Mouse (Mus musculus) c-Kit-positive CD71-negative TER-119-negative erythroid progenitor cells, embryonic 14.5 days (primary cell): ENCODE measurements around the gene Washc1.
"Not testable (repeated sequence)": the region's sequence is repeated elsewhere in the genome, so short reads cannot be mapped to it uniquely, and the experiment has no call there.

Experiments
- DNase-seq: peaks from one replicate; pipeline ENCODE4 v3.0.0-alpha.2; 2013; ENCODE audit warnings: low read depth

The Washc1 gene

DNA sequence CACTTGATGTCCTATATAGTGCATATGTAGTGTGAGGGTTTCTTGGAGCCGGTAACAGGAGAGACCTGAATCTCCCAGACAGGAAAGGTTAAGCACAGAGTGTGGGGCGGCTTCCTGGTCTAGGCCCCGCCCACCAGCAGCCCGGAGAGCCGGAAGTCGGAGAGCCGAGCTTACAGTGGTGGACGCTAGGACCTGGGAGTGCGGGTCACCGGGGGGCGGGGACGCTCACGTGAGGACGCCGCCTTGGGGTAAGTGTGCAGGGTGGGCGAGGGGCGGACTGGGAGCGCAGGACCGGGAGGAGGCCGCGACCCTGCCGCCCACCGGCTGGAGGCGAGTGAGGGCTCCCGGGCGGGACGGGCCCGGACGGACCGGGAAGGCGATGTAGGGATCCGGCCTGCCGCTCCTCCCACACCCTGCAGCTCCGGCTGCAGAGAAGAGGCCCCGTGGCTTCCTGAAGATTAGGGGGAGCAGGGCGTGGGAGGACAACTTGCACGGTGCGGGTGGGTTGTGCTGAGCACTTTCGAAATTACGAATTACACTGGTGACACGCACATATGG is at the start of gene Washc1:
Washc1 (plus strand) TSS at position 144 of the 558 bp plus-strand sequence.
- DNase-seq: peak; percentile 87

DNA sequence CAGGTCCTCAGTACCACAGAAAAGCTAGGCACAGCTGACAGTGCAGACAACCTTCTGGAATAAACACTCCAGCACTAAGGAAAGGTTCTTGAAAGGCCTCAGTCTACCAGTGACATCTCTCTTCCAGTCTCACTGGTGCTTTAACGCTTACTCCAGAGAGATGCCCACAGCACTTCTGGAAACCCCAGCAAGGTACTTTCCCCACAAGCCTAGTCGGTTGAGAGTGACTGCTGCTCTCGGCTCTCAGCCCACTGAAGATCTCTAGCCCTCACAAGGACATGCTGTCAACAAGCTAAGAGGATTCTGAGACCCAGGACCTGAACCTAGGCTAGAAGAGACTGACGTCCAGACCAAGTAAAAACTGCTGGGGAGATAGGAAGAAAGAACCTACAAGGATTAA is 46.2 kb upstream of the Washc1 start:
- DNase-seq: no peak

DNA sequence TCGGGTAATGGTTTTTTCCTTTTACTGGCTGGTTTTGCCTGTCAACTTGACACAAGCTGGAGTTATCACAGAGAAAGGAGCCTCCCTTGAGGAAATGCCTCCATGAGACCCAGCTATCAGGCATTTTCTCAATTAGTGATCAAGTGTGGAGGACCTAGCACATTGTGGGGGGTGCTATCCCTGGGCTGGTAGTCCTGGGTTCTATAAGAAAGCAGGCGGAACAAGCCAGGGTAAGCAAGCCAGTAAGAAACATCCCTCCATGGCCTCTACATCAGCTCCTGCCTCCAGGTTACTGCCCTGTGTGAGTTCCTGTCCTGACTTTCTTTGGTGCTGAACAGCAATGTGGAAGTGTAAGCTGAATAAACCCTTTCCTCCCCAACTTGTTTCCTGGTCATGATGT is 42.3 kb upstream of the Washc1 start:
- not testable (repeated sequence) for DNase-seq

DNA sequence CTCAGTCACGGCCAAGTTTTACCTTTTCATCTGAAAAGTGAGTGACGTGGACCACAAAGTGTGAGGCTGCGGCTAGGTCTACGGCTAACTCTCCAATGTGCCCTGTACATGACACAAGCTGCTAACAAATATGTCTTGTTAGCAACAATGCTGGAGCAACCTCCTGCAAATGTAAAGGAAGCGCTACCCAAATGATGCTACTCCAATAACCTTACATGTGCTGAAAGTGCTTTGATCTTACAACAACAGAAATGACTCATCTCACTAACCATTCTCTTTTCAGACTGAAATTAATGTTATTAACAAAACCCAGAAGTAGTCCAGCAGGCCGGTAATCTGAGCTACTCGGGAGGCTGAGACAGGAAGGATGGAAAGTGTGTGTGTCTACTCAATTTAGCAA is 37.4 kb upstream of the Washc1 start:
- no peak for DNase-seq

DNA sequence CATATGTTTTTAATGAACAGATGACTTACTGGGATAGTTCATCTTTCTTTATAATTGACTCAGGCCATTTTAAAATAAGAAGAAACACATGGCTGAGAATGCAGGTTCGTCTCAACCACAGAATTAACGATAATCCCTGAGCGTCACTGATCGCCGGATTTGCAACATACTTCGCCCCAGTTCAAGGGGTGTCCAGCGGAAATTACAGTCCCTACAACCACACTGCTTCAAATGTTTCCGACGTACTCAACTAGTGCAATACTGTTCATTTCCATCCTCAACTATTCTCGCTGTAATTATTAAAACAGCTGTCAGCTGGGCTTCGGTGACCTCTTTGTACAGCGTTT is 35.5 kb upstream of the Washc1 start:
- no peak for DNase-seq

DNA sequence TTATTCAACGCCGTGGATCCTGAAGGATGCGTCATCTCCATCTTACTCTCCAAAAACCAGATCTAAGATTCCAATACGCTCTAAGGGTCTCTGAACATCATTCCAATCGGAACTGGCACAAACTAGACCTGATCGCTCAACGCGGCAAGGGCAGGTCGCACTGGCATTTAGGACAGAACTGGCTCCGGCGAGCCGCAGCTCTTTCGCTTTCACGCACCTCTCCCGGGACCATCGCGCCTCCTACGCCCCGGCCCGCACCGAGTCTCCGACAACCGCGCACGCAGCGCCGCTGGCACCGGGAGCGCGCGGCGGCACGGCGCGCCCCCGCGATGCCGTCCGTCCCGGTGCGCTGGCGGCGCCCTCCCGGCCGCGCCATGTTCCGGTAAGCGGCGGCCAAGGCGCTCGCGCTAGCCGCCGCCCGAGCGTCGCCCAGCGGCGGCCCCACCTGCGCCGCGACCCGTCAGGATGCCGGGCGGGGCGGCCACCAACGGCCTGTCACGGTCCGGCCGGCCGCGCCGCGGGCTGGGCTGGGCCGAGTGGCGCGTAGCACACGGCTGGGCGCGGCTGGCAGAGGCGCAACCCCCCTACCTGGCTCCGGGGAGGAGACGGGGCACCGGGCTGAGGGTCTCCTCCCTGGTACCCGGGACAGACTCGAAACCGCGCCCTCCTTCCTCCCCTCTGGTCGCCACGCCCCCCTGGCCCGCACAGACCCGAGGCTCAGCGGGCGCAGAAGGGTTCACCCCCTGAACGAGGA is 35.0 kb upstream of the Washc1 start:
- no peak for DNase-seq

DNA sequence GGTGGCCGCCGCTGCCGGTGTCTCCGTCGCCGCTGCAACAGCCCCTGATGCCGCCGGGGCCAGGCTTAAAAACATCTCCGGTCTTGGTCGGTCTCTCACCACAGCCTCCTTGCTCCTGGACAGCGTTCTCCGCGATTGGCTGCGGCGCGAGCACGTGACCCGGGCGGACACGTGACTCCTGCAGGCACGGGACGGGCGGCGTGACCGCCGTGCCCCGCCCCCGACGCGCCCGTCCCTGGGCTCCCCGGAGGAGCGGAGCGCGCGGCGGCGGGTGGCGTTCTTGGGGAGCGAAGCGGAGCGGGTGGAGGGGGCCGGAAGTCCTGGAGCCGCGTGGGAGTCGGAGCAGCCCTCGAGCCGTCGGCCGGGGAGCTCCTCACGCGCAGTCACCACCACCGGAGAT is 34.4 kb upstream of the Washc1 start, which contains the start of gene Ankrd12:
Ankrd12 (minus strand) TSS at position 156 of the 400 bp plus-strand sequence.
- DNase-seq: peak; percentile 80

DNA sequence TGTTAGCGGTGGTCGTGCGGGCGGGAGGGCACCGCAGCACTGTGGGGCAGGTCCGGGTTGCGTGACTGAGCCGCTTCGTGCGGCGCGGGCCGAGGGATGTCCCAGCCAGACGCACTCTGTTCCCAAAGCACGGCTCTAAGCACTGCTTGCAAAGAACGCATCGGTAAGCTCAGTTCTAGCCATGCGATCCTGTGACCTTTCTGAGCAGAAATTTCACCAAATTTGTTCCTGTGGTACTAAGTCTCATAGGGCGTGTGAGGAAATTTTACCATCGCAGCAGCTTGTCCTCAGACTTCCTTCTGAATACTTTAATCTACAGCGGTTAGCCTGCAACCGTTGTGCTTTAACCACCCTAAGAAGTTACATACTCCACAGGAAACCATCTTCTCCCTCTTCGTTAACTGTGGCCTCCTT is 33.9 kb upstream of the Washc1 start:
- DNase-seq: no peak

DNA sequence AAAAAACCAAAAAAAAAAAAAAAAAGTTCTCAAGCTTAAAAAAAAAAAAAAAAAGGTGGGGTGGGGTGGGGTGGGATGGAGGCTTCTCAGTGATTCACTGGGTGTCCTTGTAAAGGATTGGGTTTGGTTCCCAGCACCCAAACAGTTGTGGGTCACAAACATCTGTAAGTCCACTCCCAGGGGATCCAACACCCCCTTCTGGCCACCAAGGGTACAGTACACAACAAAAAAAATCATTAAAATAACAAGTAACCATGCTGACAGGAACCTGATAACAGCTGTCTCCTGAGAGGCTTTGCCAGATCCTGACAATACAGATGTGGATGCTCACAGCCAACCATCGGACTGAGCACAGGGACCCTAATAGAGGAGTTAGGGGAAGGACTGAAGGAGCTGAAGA is 26.9 kb upstream of the Washc1 start:
- no peak for DNase-seq

DNA sequence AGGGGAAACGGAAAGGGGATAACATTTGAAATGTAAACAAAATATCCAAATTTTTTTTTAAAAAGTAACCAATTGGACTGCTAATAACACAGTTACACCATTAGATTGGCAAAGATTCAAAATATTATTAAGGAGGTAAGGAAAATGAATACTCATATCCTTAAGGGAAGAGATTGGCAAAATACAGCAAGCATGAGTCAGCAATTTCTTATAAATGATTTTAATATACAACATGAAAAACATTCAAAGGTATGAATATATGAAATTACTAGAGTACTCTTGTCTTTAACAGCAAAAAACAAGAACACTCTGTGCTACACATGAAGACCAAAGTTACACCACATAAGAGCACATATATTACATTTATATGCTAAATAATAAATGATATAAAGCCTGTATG is 26.3 kb upstream of the Washc1 start:
- no peak for DNase-seq

DNA sequence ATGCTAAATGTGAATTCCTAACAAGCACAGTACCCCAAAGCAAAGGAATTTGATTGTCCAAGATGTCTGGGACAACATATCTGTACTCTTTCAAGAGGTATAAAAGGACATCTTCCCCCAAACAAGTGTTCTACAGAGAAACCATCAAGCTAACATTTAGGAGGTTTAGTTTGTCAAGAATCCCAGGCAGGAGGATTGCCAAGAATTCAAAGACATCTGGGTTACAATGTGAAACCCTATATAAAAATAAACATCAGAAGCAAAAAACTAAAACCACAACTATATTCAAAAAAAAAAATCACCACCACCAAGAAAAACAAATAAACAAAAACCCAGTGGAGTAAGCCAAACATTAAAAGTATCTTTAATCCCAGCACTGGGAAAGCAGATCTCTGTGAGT is 21.1 kb upstream of the Washc1 start:
- no peak for DNase-seq

DNA sequence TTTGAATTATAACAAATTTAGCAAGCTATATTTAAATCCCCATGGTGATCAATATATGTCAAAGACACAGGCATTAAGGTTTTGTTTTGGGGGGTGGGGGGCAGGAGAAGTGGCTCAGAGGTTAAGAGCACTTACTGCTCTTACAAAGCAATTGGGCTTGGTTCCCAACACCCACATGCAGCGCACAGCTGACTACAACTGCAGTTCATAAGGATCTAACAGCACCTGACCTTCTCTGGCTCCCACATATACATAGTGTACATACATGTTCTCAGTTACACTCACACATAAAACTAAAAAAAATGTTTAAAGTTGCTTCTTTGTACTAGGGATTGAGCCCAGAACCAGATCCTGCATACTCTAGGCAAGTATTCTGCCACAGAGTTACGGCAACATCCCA is 20.0 kb upstream of the Washc1 start:
- DNase-seq: no peak

DNA sequence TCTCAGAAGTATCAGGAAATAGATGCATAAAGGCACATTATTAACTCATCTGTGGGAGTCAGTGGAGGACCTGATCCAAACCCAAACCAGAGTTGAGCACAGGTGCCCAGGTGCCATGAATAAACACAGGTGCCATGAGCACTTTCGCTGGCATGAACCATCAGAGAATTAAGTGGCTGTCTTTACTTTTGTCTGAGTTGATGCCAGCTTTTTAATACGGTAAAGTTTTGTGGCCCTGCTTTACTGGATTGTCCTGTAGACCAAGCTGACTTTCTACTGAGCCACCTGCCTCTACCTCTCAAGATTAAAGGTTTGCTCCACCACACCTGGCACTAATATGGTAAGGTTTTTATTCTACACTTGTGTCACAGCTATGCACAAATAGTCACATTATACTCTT is 19.3 kb upstream of the Washc1 start:
- DNase-seq: no peak

DNA sequence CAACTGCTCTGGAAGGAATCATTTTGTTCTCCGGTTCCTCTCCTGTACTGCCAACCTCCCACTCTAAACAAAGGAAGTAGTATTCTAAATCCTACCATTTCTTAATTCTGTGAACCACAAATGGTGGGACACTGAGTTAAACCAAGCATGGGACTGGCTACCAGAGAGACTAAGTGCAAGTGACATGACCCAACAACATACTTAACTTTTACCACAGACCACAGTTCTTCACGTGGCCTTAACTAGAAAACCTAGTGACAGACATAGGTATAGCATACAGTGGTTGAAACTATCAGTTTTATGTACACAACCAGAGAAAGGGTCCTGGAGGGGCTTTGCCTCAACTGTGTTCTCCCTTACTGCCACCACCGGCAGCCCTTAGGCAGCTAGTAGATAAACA is 18.7 kb upstream of the Washc1 start:
- DNase-seq: no peak

DNA sequence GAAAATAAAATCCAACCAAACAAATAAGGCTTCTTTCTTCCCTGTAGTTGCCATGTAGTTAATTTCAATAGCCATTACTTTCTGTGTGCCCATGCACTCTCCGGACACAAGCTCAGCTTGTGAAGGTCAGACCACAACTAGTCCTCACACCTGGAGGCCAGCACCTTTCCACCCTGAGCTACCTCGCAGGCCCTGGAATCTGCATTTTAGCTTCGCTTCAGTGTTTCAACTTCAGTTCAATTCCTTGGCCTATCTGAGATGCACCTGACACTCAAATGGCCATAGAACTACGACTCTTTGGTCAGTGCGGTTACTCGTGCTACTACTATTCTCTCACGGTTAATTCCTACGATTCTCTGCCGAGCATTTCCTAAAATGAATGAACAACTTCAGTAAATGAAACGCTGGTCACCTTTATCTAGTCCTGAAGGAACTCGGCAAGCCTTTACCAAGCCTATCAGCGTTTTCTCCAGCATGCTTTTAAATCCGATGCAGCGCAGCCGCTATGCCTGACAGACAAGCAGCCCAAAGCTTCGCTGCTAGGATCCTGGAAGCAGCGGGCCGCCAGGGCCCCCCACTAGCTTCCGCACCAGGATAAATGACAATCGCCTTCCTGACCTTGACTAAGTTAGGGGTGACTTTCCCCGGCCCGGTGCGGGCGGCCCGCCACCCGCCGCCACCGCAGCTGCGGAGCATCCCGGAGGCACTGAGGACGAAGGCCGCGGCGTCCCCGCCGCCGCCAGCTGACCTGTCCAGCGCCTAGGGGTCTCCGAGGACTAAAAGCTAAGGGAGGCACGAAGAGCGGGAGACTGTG is 10.6 kb upstream of the Washc1 start:
- DNase-seq: no peak

DNA sequence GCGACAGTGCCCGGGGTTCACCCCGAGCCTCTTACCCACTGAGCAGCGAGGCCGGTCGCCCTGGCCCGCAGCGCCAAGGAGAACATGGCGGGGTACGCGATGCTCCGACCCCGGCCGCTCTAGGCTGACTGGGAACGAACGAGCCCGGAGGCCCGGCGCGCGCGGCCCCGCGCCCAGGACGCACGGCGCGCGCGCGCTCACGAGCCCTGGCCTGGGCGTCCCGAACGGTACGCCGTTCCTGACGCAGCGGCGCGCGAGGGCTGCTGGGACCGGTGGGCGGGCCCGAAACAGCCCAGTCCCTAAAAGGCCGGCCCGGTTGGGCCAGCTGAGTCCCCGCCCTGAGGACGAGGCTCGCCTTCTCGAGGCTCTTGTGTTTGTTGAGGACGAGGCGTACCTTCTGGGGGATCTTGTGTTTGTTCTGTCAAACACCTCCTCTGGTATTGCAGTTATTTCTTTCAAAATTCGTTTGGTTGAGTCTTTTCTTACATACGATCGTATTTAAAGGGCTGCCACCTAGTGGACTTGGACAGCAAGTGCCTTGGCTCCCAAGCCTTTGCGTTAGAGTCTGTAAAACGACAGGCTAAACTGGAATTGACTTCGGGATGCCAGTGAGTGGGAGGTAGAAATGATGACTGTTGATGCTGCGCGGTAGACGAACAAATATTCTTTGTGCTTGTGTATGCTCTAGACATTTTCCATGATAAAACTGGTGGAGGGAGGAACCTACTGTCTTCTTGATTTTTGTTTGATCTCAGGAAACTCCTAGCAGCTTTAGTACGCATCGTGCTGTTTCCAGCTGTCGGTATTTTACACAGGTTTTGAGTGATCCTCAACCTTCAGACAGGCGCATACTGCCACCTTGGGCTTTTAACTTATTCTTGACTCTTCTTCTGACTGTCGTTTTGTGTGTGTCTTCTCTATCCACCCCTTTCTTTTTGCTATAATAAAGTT is 9.7 kb upstream of the Washc1 start, which contains the start of gene Ndufv2:
Ndufv2 (minus strand) TSS at position 180 of the 951 bp plus-strand sequence.
- DNase-seq: peak; percentile 93

DNA sequence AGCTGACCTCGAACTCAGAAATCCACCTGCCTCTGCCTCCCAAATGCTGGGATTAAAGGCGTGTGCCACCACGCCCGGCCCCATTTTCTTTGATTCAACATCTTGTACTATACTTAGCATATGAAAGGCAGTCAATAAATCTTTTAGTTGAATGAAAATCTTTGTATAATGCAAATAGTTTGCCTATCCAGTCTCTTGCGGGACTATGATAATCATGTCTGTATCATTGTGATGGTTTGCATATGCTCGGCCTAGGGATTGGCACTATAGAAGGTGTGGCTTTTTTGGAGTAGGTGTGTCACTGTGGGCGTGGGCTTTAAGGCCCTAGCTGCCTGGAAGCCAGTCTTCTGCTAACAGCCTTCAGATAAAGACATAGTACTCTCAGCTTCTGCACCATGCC is 7.3 kb upstream of the Washc1 start:
- no peak for DNase-seq

DNA sequence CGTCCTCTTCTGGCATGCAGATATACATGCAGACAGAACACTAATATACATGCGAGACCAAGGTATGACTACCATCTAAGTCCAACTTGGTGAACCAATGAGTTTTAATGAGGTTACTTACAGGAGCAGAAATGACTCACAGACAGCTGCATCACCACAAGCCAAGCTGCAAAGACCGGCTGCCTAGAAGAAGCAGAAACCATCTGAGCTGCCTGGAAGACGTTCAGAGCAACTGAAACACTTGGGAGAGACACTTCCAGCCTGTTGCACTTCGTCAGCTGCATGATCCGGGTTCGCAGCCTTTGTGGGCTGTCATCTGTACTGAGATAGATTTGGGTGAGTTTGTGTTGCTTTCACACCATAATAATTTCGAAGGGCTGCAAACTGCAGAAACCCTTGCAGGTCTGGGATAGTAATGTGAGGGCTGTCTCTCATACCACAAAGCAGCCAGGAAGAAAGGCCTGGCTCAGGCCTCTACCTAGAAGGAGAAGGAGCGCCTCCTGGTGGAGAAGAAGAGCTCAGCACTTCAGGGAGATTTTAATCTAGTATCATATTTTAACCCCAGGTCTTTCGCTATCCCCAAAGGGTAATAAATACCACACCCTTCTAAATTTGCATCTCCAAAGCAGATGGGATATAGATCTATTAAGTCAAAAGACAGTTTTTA is 4.6 kb upstream of the Washc1 start:
- DNase-seq: no peak

DNA sequence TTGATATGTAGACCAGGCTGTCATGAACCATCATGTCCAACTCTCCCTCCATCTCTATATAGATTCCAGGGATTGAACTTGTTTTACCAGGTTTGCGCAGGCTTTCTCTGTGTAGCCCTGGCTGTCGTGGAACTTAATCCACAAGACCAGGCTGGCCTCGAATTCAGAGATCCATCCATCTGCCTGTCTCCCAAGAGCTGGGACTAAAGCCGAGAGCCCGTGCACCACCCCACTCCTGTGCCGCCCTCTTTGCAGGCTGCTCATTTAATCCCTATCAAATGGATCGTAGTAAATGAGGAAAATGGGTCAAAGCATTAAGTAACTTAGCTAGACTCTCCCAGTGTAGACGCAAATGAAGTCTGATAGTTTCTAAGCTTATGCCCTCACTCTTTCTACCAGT is 3.9 kb upstream of the Washc1 start:
- no peak for DNase-seq

DNA sequence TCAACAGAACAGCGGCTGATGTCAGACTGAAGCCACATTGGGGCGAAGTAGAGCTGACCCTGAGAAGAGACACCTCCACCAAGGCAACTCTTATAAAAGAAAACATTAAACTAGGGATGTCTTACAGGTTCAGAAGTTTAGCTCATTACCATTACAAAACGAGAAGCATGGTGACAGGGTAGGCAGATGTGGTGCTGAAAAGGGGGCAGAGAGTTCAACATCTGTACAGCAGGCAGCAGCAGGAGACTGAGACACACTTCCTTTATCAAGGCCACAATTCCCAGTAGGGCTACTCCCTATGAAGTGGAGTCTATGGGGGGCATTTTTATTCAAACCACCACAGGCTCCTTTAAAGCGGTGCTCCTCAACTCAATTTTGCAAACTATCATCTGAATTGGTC is 3.1 kb upstream of the Washc1 start:
- DNase-seq: no peak

DNA sequence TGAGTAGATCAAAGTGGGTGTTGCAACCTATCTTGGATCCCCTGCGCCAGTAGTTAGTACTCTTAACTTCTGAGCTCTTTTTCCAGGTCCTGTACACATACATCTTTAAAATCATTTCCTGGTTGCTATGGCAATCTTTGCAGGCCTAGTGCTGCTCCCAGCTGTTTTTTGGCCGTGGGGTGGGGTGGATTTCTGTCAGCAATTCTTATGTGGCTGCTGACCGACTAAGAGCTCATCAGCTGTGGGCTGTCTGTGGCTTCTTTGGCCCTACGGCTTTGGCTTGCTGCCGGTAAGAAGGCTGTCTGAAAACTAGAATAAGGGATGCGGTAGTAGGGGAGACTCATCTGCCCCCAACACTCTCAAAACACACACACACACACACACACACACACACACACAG is 599 bp upstream of the Washc1 start:
- no peak for DNase-seq
